Mouse (Mus musculus): ENCODE measurements around the gene Gm21985.
A peak's percentile ranks its signal among the peaks of the same experiment; 100 is the strongest.

DNA sequence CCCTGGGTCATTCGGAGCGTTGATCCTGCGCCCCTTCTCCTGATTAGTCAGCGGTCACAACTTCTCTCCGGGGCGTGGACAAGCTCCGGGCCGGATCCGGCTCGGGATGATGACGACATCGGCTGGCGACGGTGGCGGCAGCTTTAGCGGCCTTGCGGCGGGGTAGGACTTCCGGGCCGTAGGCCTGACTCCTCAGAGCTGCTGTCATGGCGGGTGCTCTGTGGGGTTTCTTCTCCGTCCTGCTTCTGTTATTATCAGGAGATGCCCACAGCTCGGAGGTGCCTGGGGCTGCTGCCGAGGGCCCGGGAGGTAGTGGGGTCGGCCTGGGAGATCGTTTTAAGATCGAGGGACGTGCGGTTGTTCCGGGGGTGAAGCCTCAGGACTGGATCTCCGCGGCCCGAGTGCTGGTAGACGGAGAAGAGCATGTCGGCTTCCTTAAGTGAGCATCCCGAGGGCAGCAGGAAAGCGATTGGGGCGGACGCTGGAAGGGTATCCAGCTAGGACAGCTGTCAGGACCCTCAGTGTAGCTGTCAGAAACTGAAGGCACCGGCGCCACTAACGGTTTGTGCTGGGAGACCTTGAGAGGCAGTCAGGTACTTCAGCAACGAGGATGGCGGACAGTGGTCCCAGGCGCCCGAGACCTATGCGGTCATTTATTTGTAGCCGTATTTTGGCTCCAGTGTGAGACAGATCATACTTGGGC lies 188.9 kb downstream of the Gm21985 start, which contains the start of gene Emc7:
- no peak for TF ChIP-seq CTCF (IDR thresholded peaks at IDR 0.05; ENCODE audit: extremely low read depth, insufficient read length, insufficient replicate concordance, low read depth, low read length)
- TF ChIP-seq POLR2A (IDR thresholded peaks at IDR 0.05; ENCODE audit: low read depth, low read length) = peak; percentile 92
